Mouse (Mus musculus): ENCODE data around the gene Synj2. TPM values are rescaled to one million over a fixed set of nuclear protein-coding genes. Genes with fewer than 3 reads are reported as not detected.

Gene Synj2
- polyA plus RNA-seq (2017; shearing (Covaris generic)), result 21.7 TPM

GRCm38 (mm10) chr17:5941230-5942043, at the start of gene Synj2:
Gene Synj2 (plus strand): TSS chr17:5941280.

DNA sequence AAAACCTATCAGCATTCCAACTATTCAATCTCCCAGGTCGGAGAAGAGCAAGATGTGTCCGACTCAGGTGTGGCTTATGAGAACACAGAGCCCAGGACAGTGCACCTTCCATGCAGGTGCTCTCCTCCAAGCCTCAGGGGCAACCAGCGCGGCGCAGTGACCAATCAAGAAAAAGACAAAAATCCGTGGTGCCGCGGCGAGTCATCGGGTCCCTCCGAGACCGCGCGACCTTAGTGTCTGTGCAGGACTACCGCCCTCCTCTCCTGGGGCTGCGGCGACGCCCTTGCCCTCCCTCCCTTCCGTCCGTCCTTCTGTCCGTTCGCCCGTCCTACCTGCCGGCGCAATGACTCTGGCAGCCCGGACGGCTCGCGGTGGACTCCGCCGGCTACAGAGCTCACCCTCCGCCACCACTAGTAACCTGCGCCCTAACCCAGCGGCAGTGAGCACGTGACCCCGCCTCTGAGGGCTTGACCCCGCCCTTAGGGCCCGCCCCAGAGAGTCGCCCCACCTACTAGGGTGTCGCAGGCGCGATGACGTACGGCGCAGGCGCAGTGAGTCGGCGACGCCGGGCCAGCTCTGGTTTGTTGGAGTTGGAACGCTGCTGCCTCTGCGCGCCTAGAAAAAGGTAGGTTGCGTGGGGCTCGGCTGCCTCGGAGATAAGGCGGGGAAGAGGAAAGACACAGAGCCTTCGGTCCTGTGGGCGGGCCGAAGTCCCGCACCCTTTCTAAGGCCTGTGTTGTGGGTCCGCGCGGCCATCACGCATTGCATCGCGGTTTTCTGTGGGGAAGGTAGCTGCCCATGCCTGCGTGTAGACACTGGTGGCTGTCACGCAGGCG, 138.4 kb downstream of the Synj2 start, which contains the start of the genes Serac1 and Gtf2h5:
Gene Serac1 (minus strand): TSS at position 455 of the 836 bp plus-strand sequence.
Gene Gtf2h5 (plus strand): TSS at position 500 of the 836 bp plus-strand sequence.

Other genes with a start within 250 kb of the Synj2 start
- gene Snx9, start 100.0 kb upstream of the Synj2 start, polyA plus RNA-seq (2017; shearing (Covaris generic)), result 6.2 TPM
- 3.2 TPM for gene Serac1, start 138.5 kb downstream of the Synj2 start, polyA plus RNA-seq (2017; shearing (Covaris generic))
- 58.9 TPM for gene Gtf2h5, start 138.5 kb downstream of the Synj2 start, polyA plus RNA-seq (2017; shearing (Covaris generic))
- gene Tulp4, start 165.2 kb downstream of the Synj2 start, polyA plus RNA-seq (2017; shearing (Covaris generic)), result 103 TPM